Mouse (Mus musculus) kidney, adult 18-20 months (tissue): ENCODE measurements around the gene Nudc.
A peak's percentile ranks its signal among the peaks of the same experiment; 100 is the strongest.

Experiments
- DNase-seq: peaks from one replicate; pipeline ENCODE4 v3.0.0; 2021

Gene Nudc

DNA sequence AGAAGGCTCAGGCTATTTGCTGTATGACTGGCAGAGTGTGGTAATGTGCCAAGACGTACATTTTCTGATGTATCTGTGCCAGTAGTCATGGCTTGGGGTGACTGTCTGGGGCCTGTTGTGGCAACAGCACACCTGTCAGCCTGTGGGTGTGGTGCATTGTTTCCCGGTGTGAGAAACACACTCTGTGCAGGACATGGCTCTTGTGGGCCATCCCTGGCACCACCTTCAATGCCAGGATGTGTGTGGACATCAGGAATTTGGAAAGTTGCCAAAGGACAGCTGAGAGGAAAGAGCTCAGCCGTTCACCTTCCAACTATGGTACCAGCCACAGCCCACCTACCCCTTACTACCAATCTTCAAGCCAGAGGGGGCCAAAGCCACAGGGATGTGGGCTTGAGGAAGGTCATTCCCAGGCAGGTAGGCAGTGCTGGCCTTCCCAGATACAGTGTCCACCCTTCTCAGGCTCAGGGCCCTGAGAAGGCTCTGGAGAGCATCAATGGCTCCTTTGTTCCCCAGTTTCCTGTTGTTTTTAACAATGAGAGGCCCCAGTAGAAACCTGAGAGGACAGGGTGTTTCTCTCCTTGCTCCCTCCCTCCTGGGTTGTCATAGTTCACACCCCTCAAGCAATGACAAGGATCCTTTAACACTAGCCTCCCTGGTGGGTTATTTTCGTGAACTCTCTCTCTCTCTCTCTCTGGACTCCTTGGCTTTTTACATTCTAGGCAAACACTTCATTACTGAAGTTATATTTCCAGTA is 56.1 kb downstream of the Nudc start:
- DNase-seq = no peak

DNA sequence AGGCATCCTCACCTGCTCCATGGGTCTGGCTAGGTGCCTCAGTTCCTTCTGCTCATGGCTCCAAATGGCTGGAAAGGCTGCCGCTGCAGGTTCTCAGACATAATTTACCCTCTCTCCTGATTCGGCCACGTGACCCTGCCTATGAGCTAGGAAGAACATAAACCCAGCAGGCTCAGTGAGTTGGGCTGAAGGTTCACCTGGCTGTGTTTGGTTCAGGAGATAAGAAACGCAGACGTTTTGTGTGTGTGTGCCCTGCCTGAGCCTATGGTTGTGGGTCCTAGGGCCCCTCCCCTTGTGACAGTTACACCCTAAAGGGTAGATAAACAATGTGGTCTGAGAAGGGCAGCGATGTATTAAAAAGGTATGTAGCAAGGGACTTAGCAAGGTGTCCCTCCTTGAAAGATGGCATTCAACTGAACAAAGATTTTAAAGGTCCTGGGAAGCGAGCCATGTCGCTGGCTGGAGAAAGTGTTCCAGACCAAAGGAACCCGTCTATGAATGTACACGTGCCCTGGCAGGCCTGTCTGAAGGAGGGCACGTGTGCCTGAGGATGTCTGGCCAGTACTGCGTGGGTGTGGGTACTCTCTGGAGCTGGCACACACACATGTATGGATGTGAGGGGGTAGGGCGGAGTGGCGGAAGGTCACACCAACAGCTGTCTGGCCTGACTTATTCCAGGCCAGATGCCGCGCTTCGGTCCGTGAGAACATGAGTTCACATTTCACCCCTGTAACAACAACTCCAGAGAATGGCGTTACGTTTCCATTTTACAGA is 57.0 kb downstream of the Nudc start:
- peak; percentile 34 for DNase-seq

DNA sequence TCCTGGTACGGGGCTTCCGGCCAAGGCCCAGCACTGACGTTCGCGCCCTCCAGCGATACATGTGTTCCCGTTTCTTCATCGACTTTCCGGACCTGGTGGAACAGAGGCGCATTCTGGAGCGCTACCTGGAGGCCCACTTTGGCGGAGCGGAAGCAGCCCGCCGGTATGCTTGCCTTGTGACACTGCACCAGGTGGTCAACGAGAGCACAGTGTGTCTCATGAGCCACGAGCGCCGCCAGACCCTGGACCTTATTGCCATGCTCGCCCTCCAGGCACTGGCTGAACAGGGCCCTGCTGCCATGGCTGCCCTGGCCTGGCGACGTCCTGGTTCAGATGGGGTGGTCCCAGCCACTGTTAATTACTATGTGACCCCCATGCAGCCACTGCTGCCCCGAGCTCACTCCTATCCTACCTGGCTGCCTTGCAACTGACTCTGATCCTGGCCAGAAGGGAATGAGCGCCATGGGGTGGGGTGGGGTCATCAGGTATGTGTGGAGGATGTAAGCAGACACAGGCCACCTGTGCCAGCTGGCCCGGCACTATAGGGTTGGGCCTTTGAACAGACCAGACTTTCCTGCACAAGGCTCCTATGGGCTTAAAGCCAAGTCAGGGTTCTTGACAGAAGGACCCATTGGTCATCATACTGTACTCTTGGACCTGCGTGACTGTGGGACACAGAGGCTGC is 59.0 kb downstream of the Nudc start:
- no peak for DNase-seq

DNA sequence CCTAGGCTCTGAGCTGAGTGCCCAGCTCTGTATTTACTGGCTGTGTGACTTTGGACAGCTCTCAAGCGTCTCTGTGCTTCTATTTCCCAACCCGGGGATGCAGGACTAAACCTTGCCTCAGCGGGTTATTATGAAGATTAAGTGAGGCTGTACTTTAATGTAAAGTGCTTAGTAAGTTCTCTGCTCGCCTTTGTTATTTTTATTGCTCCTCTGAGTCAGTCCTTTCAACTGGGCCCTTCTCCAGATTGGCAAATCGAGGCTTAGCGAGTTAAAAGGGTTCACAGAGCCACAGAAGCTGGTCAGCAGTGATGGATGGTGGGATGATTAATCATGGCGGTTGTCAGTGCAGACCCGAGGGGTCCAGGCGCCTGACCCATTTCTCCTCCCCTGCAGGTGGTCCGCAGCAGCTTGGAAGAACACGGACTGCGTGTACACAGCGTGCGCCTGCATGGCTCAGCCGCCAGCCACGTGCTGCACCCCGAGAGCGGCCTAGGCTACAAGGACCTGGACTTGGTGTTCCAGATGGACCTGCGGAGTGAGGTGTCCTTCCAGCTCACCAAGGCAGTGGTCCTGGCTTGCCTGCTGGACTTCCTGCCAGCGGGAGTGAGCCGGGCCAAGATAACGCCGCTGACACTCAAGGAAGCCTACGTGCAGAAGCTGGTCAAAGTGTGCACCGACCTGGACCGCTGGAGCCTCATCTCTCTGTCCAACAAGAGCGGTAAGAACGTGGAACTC is 59.9 kb downstream of the Nudc start:
- no peak for DNase-seq

DNA sequence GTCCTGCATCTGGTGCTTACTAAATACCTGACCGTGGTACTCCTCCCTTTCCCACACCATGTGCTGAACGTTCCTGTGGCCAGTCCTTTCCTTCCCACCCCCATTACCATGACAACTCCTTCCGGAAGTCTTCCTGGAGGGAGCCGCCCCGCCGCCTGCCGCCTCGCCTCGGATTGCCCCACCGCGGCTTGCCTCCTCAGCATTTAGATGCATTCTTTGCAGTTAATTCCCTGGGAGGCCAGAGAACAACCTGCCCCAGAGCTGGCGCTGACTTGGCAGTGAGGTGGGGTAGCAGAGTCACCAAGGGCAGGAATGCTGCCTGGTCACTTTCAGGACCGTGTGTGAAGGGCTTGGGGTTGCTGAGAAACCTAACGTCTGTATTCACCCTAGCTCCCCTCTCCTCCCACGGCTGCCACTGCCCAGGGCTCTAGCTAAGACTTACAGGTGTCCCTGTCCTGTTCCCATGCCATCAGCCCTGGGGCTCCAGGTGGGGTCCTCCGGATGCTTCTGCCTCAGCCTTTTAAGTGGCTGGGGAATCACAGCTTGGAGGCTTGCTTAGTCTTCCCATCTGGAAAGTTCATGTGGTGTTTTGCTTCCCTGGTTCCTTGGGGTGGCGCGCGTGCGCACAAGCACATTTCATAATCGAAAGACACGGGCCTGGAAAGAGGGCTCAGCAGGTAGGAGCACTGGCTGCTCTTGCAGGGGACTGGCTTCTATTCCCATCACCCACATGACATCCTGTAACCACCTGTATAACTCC is 61.4 kb downstream of the Nudc start:
- peak; percentile 70 for DNase-seq
